Mouse (Mus musculus) limb, embryonic 14.5 days (tissue): ENCODE data around the gene Nipal4. TPM values are rescaled to one million over a fixed set of nuclear protein-coding genes. Genes with fewer than 3 reads are reported as not detected.

Experiments used
- ATAC-seq: fragments of 200-750 bp; cut with Nextera tagmentation; 2 replicates; pipeline ENCODE4 v1.8.0; 2017; ENCODE audit warnings: low read depth, moderate number of reproducible peaks, moderate TSS enrichment; ENCODE audit not compliant: low FRiP score
- DNase-seq: peaks from one replicate; pipeline ENCODE4 v3.0.0-alpha.2; 2015; ENCODE audit warnings: low spot score
- H3K27ac ChIP-seq: fragments of 300-500 bp; sonication (generic); replicated peaks from 2 replicates; pipeline ENCODE4 v1.5.1; 2014; ENCODE audit warnings: low read depth, mild to moderate bottlenecking, low read length, moderate library complexity, mixed read lengths
- H3K27me3 ChIP-seq: fragments of 300-500 bp; sonication (generic); 2 replicates; pipeline ENCODE4 v1.6.1; 2014; ENCODE audit warnings: low read length, mixed read lengths; ENCODE audit not compliant: control insufficient read depth, insufficient read depth
- H3K36me3 ChIP-seq: fragments of 300-500 bp; sonication (generic); 2 replicates; pipeline ENCODE4 v1.6.1; 2014; ENCODE audit warnings: mild to moderate bottlenecking, low read length, moderate library complexity, mixed read lengths; ENCODE audit not compliant: control insufficient read depth, insufficient read depth
- H3K4me1 ChIP-seq: fragments of 300-500 bp; sonication (generic); 2 replicates; pipeline ENCODE4 v1.6.1; 2014; ENCODE audit warnings: antibody characterized with exemption, low read length, mixed read lengths; ENCODE audit not compliant: control insufficient read depth, insufficient read depth
- H3K4me2 ChIP-seq: fragments of 300-500 bp; sonication (generic); replicated peaks from 2 replicates; pipeline ENCODE4 v1.6.1; 2014; ENCODE audit warnings: low read depth, mild to moderate bottlenecking, low read length, moderate library complexity; ENCODE audit not compliant: severe bottlenecking
- H3K4me3 ChIP-seq: fragments of 300-500 bp; sonication (generic); replicated peaks from 2 replicates; pipeline ENCODE4 v1.5.1; 2014; ENCODE audit warnings: low read length
- H3K9ac ChIP-seq: fragments of 300-500 bp; sonication (generic); 2 replicates; pipeline ENCODE4 v1.6.1; 2014; ENCODE audit warnings: mild to moderate bottlenecking, low read depth, low read length, moderate library complexity; ENCODE audit not compliant: severe bottlenecking
- H3K9me3 ChIP-seq: fragments of 300-500 bp; sonication (generic); 2 replicates; pipeline ENCODE4 v1.6.1; 2016; ENCODE audit warnings: low read length; ENCODE audit not compliant: control insufficient read depth
- POLR2A ChIP-seq: fragments of 200-500 bp; IDR thresholded peaks from 2 replicates; pipeline ENCODE4 v1.8.0; 2012; ENCODE audit warnings: inconsistent platforms, mild to moderate bottlenecking, moderate library complexity, borderline replicate concordance; ENCODE audit not compliant: insufficient read depth, insufficient read length; ENCODE audit errors: extremely low read depth
- WGBS: fragments of 180-500 bp; shearing (Covaris S2); extraction: QIAGEN DNeasy Blood & Tissue Kit; methylation state at CpG from one replicate; pipeline ENCODE4 v1.1.7; 2014; 5-methylcytosine and 5-hydroxymethylcytosine counted together
- polyA plus RNA-seq, 2 experiments: library from polyadenylated mRNA; depleted of rRNA in 1 of 2; stranded (reverse) in 1 of 2; unstranded in 1 of 2; fragments of >200 nt; fragmentation: Nextera tagmentation in 1 of 2; extraction: Ambion mirVana in 1 of 2; gene quantifications; 2 replicates each; pipeline versions ENCODE4 v1.2.1 to v1.2.3; 2012 to 2014

Nipal4 gene
- polyA plus RNA-seq, 2 experiments, result 3.2 to 4.3 TPM

DNA sequence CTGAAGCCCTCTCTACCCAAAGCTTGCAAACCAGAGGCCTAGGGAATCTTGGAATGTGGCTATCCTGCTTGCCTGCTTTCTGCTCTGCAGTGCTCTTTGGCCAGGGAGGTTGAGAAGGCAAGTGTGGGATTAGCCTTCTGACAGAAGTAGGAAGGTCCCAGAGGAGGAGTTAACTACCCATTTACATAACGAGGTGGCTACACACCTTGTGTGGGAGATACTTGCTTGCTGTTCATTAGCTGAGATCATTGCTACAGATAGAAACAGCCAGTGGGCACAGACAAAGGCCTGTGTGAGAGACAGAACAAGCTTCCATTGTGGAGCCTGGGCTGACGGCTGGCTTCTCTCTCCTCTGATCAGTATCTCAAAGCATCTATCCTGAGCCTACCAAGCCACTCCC, 43.6 kb upstream of the Nipal4 start:
- Histone ChIP-seq H3K4me1 (peaks cover 17% of the 10 kb centered on the region), H3K27me3 (no peaks in the 10 kb centered on the region), H3K27ac (no peak overlapping the region), H3K4me3 (no peak overlapping the region), H3K9ac (no peak overlapping the region), H3K9me3 (no peaks in the 10 kb centered on the region), H3K4me2 (no peak overlapping the region), H3K36me3 (no peaks in the 10 kb centered on the region)
- 61% methylated on average over 2 of the region's 2 CpGs for WGBS
- TF ChIP-seq POLR2A, result no peak
- ATAC-seq, result no peak
- no peak for DNase-seq

GRCm38 (mm10) chr11:46205639-46206409, 39.5 kb upstream of the Nipal4 start:
- 40% methylated on average over 17 of the region's 17 CpGs for WGBS
- Histone ChIP-seq H3K4me3 (no peak overlapping the region), H3K27me3 (no peaks in the 10 kb centered on the region), H3K27ac (no peak overlapping the region), H3K36me3 (no peaks in the 10 kb centered on the region), H3K9ac (no peak overlapping the region), H3K9me3 (no peaks in the 10 kb centered on the region), H3K4me1 (no peaks in the 10 kb centered on the region), H3K4me2 (no peak overlapping the region)
- no peak for TF ChIP-seq POLR2A
- no peak for DNase-seq
- ATAC-seq, result no peak

DNA sequence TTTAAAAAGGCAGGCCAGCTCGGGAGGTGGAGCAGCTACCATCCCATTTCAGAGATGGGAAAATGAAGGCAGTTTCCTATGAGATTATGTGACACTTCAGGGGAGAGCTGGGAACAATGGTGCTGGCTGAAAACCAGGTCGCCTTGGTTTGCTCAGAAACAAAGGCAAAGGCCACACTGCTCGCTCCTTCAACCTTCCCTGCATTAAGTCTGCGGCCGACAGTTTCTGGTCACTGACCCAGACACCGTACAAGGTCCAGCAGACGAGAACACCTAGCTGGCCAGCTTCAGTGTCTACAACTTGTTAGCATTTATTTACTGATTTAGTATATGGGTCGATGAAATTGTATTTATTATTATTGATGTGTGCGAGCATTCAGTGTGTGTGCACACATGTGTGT, 38.5 kb upstream of the Nipal4 start:
- Histone ChIP-seq H3K27ac (no peak overlapping the region), H3K4me2 (no peak overlapping the region), H3K27me3 (no peaks in the 10 kb centered on the region), H3K9me3 (no peaks in the 10 kb centered on the region), H3K9ac (no peak overlapping the region), H3K36me3 (no peaks in the 10 kb centered on the region), H3K4me1 (no peaks in the 10 kb centered on the region), H3K4me3 (no peak overlapping the region)
- WGBS, result 92% methylated on average over 9 of the region's 9 CpGs
- no peak for TF ChIP-seq POLR2A
- ATAC-seq (no peak), DNase-seq (no peak)

DNA sequence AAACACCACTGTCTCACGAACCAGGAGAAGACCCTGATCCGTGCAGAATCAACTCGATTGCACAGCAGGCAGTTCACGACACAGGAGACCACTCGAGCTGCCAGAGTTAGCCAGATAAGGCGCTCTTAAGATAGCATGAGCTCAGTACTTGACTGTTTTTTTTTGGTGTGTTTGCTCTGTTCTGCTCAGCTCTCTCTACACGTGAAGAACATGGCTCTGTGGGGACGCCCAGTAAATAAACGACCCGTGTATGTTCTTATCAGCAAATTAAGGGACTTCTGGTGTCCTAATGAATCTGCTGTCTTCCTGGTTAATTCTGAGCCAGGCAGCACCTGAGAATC, 36.2 kb upstream of the Nipal4 start:
- peaks cover 4% of the 10 kb centered on the region; the same call in 1 of the 2 replicates for H3K36me3 ChIP-seq
- H3K4me1 ChIP-seq, result no peaks in the 10 kb centered on the region
- TF ChIP-seq POLR2A, result no peak
- H3K9me3 ChIP-seq, result no peaks in the 10 kb centered on the region
- H3K9ac ChIP-seq, result no peak overlapping the region
- no peak overlapping the region for H3K4me2 ChIP-seq
- WGBS, result 54% methylated on average over 10 of the region's 10 CpGs
- H3K27ac ChIP-seq, result no peak overlapping the region
- DNase-seq, result no peak
- no peaks in the 10 kb centered on the region for H3K27me3 ChIP-seq
- ATAC-seq, result no peak
- H3K4me3 ChIP-seq, result no peak overlapping the region

DNA sequence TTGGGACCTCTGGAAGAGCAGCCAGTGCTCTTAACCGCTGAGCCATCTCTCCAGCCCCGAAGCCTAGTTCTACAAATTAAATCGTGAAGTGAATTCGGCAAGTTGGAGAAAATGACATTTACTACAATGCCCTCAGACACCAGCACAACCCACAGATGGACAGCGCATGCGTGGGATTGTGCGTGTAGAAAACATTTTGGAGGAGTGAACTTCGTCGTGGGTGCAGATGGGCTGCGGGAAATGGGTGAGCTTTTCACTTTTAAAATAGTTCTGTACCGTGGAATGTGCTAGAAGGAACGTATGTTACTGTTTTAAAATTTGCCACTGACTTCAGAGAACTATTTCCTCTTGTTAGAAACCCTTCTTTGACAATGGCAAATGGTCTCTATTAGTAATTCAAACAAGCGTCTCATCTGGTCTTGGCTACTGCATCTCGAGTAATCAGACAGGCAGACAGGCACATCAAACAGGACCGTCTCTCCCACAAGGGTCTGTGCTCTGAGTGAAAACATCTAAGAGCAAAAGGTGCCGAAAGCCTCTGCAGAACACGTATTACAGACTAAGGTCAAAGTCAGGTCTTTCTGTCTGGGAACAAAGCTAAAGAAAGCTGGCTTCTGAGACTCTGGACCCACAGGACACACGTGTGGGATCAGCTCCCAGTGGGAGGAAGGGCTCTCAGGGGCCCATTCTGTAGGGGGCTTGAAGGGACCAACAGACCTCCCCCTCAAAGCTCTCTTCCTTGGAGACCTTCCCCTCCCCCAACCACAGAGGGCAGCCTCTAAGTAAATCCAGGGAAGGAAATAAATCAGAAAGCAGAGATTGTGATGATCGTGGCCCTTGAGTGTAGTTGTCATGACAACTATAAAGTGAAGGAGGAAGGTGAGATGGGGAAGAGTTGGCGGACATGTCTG, 35.6 kb upstream of the Nipal4 start:
- Histone ChIP-seq H3K9me3 (no peaks in the 10 kb centered on the region), H3K4me1 (no peaks in the 10 kb centered on the region), H3K27me3 (no peaks in the 10 kb centered on the region), H3K4me2 (no peak overlapping the region), H3K27ac (no peak overlapping the region), H3K36me3 (peaks cover 4% of the 10 kb centered on the region; the same call in 1 of the 2 replicates), H3K9ac (no peak overlapping the region), H3K4me3 (no peak overlapping the region)
- ATAC-seq, result no peak
- TF ChIP-seq POLR2A, result no peak
- DNase-seq, result no peak
- WGBS, result 44% methylated on average over 20 of the region's 20 CpGs
